Mouse (Mus musculus) G1E (cell line): ENCODE measurements around the gene Ndrg4.

Experiments
- CTCF ChIP-seq: IDR thresholded peaks from 2 replicates; pipeline ENCODE4 v1.5.1; 2012; ENCODE audit warnings: low read depth, low read length, inconsistent platforms, mixed read lengths
- GATA1 ChIP-seq: IDR thresholded peaks from 2 replicates; pipeline ENCODE4 v1.6.1; 2012; ENCODE audit warnings: borderline replicate concordance, low read length, inconsistent platforms, mixed read lengths
- GATA2 ChIP-seq: IDR thresholded peaks from 2 replicates; pipeline ENCODE4 v1.6.1; 2012; ENCODE audit warnings: low read depth, low read length, inconsistent platforms, borderline replicate concordance
- POLR2AphosphoS5 ChIP-seq: IDR thresholded peaks from 2 replicates; pipeline ENCODE4 v1.6.1; 2012; ENCODE audit warnings: low read depth, low read length, inconsistent platforms; ENCODE audit not compliant: insufficient replicate concordance
- TAL1 ChIP-seq: conservative IDR thresholded peaks from 2 replicates; pipeline ENCODE4 v1.6.1; 2012; ENCODE audit warnings: low read depth, low read length, inconsistent platforms, mixed read lengths

DNA sequence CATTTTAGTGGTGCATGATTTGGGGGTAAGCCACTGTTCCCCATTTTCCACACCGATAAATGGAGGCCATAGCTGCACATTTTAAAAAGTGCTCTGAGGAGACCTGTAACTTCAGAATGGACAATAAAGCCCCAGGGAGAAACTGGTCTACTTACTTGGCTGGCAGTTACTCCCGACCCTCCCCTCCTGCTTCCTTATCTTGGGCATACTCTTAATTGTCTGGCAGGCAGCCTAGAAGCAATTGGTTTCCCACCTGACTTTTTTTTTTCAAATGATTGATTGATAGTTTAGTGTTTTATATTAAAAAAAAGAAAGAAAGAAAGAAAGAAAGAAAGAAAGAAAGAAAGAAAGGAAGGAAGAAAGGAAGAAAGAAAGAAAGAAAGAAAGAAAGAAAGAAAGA lies 19.3 kb upstream of the Ndrg4 start:
- TF ChIP-seq CTCF (no peak), TAL1 (no peak), GATA1 (no peak), POLR2AphosphoS5 (no peak), GATA2 (no peak)
